Mouse (Mus musculus) neural tube, embryonic 10.5 days (tissue): Measurements from ENCODE around the gene Cbln3.

Experiments used
- DNase-seq: peaks from one replicate; pipeline ENCODE4 v3.0.0-alpha.2; 2017; ENCODE audit warnings: low spot score; ENCODE audit errors: extremely low spot score

Gene Cbln3

GRCm38 (mm10) chr14:55884166-55884565 is at the start of gene Cbln3:
TSS of gene Cbln3 (minus strand) at chr14:55884392.
- DNase-seq: no peak

DNA sequence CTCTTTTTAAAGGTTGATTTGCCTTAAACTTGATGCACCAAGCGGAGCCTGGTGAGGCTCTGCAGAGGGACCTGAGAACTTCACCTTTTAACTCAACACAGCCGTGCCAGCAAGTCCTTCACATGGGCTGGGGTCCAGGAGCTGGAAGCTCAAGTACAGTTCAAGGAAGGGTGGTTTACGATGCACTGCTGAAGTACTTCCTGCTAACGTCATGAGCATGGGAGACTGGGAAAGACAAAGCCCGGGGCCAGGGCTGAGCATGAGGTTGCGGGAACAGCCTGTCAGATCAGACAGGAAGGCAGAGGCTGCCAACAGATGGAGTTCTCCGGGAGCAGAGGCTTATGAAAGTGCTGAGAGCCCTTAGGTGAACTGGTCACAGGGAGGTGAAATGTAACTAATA is 49.4 kb upstream of the Cbln3 start:
- DNase-seq: no peak

- no peak for DNase-seq
Measured at GRCm38 (mm10) chr14:55929263-55929997, 45.2 kb upstream of the Cbln3 start.

DNA sequence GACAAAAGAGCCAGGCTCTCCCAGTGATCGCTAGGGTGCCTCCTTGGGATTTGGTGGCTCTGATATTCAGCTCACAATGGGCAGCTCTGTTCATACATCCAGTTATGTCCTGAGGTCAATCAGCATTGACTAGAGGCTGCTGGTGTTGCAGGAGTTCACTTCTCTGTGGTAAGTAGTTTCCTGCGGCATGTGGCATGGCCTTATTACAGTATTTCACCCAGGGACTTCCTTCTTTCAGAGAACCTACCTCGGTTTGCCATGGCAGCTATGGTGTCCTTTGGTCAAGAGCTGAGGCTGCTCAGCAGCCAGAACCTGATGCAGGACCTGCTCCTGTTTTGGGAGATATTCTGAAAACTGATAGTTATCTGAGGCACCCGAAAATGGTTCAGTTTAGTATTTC is 42.7 kb upstream of the Cbln3 start:
- no peak for DNase-seq

DNA sequence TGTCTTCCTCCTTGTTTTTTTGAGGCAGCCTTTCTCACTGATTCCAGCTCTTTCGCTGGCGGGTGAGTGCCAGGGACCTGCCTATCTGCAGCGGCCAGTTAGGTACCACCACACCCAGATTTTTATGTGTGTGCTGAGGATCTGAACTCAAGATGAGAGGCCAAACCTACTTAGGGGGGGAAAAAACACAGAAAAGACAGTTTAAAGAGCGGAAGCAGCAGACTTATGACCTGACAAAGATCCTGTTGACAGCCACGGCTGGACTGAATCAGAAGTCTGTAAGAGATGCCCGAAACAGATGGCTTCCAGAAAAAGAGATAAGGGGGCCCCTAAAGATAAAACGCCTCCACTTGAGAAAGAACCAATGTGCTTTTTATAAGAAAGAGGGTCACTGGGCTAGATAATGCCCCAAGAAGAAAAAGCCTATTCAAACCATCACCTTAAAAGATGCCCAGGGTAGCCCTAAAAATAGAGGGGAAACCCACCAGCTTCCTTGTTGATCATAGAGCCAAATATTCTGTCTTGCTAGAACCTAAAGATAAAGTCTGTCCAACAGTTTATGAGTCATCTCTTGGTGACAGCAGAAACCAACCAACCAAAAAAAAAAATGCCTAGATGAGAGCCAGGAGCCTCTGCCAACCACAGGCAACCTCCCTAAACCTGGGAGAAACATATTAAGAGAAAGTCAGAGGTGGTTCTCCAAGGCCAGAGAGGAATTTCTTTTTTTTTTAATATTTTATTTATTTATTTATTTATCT is 38.5 kb upstream of the Cbln3 start:
- DNase-seq: no peak

- DNase-seq: peak; percentile 73
Measured at GRCm38 (mm10) chr14:55918240-55919082, 34.3 kb upstream of the Cbln3 start.

DNA sequence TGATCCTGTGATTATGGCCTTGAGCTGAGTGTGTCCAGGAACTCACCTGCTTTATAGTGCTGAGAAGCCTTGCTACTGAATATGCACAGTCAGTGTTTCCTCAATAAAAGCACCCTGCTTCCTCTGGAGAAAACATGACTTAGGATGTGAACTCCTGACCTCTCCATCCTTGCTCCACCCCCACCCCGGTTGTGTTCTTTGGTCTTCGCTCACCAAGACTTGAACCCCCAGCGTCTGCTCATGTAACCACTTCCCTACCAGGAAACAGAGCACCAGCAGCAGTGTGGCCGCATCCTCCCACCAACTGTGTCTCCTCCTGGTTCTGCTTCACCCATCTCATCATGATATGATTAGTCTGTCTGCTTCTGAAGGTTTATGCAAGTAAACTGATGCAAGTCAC is 29.2 kb upstream of the Cbln3 start:
- no peak for DNase-seq

GRCm38 (mm10) chr14:55905518-55905917 is 21.3 kb upstream of the Cbln3 start:
- DNase-seq: no peak

DNA sequence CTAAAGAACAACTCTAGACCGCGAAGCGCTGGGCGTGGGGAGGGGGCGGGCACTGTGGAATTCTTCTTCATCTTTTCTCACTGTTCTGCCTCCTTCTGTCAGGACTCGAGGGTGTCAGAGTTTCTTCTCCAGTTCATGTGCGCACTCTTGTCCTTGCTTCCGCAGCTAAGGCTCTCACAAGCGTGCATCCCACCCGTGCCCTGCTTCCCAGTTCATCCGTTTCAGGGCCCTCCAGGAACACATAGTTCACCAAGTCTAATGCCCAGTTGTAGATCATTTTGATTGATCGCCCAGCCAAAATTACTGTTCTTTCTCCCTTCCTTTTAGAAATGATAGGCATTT is 16.2 kb upstream of the Cbln3 start:
- no peak for DNase-seq

DNA sequence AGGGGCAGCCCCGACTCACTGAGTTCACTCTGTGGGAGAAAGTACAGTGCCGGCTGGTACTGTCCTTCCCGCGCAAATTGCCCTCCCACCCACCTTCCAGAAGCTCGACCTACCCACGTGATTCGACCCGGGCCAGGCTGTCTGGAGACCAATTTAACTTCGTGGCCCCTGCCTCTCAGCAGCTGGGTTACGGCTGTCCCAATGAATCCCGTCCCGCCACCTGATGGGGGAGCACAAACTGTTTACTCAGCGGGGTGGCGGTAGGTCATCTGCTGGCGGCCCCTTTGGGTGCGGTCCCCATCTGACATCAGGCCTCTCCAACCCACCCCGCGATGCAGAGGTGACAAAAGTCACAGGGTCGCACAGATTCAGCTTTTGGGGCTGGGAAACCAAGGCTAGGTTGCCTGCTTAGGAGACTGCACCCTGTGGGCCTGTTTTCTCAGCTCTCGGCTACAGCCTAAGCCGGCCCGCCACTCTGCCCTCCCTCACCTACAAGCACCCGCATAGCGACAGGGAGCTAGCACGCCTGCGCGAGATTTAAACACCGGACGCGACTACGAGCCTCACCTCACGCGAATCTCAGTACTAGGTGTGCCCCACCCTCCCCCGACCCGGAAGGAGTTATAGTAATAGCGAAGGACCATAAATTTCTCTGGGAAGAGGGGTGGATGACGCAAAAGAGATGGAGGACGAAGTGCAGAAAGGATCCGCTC is 15.7 kb upstream of the Cbln3 start, which contains the start of gene Sdr39u1:
Gene Sdr39u1, minus strand, starts transcription at position 593 of the 713 bp plus-strand sequence.
- peak; percentile 82 for DNase-seq

DNA sequence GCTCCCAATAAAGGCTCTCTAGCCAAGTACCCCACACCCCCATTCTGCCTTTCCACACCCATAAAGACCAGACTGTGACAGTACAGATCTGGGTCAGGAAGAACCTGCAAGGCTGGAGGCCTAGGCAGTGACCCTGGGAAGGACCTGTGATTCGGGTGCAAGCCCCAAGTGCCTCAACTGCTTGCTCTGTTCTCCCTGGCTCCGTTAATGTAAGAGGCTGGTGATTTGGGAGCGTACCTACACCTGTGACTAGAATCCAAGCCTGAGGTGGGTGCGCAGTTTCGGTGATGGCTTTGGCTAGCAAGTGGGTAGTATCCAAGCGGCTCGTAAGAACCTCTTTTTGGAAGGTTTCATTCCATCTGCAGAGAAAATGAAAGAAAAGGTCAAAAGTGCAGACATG is 14.8 kb upstream of the Cbln3 start:
- DNase-seq: no peak

DNA sequence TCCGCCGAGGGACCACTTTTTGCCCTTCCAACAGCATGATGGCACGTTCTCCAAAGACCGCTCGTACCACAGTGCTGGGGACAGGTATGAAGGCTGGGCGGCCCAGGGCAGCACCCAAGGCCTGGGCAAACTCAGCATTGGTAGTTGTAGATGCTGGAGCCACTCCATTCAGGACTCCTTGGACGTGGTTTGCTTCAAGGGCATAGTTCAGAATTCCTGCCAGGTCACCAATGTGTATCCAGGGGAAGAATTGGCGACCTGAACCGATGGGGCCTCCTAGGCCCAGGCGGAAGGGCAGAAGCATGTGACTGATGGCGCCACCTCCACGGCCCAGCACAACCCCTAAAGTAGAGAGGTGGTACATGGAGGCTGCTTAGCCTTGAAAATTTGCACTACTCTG is 13.5 kb upstream of the Cbln3 start:
- DNase-seq: no peak

GRCm38 (mm10) chr14:55886571-55887382 is 2.6 kb upstream of the Cbln3 start:
- no peak for DNase-seq

GRCm38 (mm10) chr14:55885791-55886271 is 1.6 kb upstream of the Cbln3 start:
- no peak for DNase-seq

GRCm38 (mm10) chr14:55885114-55885790 is 1.1 kb upstream of the Cbln3 start:
- DNase-seq: no peak

DNA sequence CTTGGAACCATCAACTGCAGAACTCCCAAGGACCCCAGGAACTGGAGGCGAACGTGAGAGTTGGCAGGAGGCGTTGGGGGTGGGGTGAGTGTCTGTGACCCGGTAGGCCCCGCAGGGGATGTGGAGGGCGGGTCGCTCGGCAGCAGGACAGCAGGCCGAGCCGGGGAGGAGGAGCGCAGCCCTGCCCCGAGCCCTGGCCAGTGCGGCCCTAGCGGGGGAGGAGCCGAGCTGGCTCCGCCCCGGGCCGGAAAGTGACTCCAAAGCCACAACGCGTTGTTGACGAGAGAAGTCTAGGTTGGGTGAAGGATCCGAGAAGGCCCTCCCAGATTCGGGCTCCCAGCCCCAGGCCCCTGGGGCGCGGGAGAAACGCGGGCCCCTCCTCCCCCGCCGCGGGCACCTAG is 521 bp upstream of the Cbln3 start, which contains the start of gene Khnyn:
Gene Khnyn, plus strand, starts transcription at position 235 of the 401 bp plus-strand sequence.
- DNase-seq: peak; percentile 88

DNA sequence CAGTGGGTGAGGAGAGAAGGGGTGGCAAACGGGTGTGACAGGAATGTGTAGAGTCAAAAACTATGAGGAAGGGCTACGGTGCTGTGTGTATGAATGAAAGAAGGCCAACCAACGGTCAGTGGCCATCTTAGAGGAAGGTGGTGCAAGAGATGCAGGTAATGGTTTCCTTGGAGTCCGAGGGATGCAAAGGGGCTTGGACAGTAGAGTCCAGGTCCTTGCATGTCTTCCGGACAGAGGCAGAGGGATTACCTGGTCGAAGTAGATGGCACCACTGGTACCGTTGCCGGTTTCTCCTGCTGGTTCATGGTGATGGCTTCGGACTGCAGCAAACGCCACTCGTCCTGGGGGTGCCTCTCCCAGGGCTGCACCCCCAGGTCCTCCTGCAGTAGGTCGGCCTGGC is 529 bp downstream of the Cbln3 start:
- DNase-seq: no peak

- DNase-seq: no peak
Measured at GRCm38 (mm10) chr14:55883149-55883661, 987 bp downstream of the Cbln3 start.

DNA sequence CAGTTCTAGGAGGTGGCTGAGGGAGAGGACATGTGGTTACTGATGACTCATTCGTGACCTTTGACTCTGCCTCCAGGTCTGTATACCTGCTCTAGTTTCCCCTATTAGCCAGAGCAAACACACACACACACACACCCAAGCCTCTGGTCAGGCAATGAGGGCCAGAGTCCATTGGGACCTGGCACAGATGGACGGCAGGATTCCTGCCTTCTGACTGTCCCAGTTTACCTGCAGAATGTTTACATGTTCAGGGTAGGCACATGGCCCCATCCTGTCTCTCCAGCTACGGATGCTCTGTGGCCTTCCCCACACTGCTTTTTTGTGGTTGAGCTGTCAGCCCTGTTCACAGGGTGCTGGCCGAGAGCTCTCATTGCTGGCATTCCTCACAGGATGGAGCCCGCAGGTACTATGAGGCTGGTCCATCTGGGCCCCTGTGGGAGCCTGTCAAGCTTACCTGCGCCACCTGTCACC is 2.0 kb downstream of the Cbln3 start:
- no peak for DNase-seq
